Mouse (Mus musculus): ENCODE results near the gene Btbd35f26.
"Not testable (repeated sequence)": the region's sequence is repeated elsewhere in the genome, so short reads cannot be mapped to it uniquely, and the experiment has no call there.

Btbd35f26 gene

GRCm38 (mm10) chrX:31336154-31336553 is at the start of gene Btbd35f26:
Btbd35f26 (plus strand) TSS chrX:31336454.
- DNase-seq, result not testable (repeated sequence)

- not testable (repeated sequence) for DNase-seq
Observed at GRCm38 (mm10) chrX:31341924-31342323, 5.7 kb downstream of the Btbd35f26 start.

GRCm38 (mm10) chrX:31383818-31384217 is 47.6 kb downstream of the Btbd35f26 start, which contains the start of gene Btbd35f19:
Btbd35f19 (minus strand) TSS chrX:31383918.
- DNase-seq, result not testable (repeated sequence)

Data from heart, adult 11 months (tissue).